Mouse (Mus musculus): Measurements from ENCODE around the gene Dgat2.

Gene Dgat2

GRCm38 (mm10) chr7:99160995-99161394, 21.5 kb downstream of the Dgat2 start:
- no peak for DNase-seq

- DNase-seq = no peak
Observed at GRCm38 (mm10) chr7:99159446-99159845, 23.1 kb downstream of the Dgat2 start.

GRCm38 (mm10) chr7:99158904-99159303, 23.6 kb downstream of the Dgat2 start:
- no peak for DNase-seq

- no peak for DNase-seq
Observed at GRCm38 (mm10) chr7:99158011-99158410, 24.5 kb downstream of the Dgat2 start.

GRCm38 (mm10) chr7:99156737-99157136, 25.8 kb downstream of the Dgat2 start:
- DNase-seq = no peak

GRCm38 (mm10) chr7:99155311-99156289, 26.9 kb downstream of the Dgat2 start:
- no peak for DNase-seq

- DNase-seq = no peak
Observed at GRCm38 (mm10) chr7:99154648-99155151, 27.8 kb downstream of the Dgat2 start.

GRCm38 (mm10) chr7:99153686-99154202, 28.8 kb downstream of the Dgat2 start:
- no peak for DNase-seq

GRCm38 (mm10) chr7:99152756-99153155, 29.8 kb downstream of the Dgat2 start:
- no peak for DNase-seq

GRCm38 (mm10) chr7:99151342-99151741, 31.2 kb downstream of the Dgat2 start:
- peak; percentile 95 for DNase-seq

GRCm38 (mm10) chr7:99149017-99149416, 33.5 kb downstream of the Dgat2 start:
- DNase-seq = no peak

- no peak for DNase-seq
Observed at GRCm38 (mm10) chr7:99147494-99147893, 35.0 kb downstream of the Dgat2 start.

GRCm38 (mm10) chr7:99146906-99147305, 35.6 kb downstream of the Dgat2 start:
- peak; percentile 44 for DNase-seq

- no peak for DNase-seq
Observed at GRCm38 (mm10) chr7:99146011-99146410, 36.5 kb downstream of the Dgat2 start.

GRCm38 (mm10) chr7:99144616-99145015, 37.9 kb downstream of the Dgat2 start:
- no peak for DNase-seq

GRCm38 (mm10) chr7:99143244-99143643, 39.3 kb downstream of the Dgat2 start:
- no peak for DNase-seq

- no peak for DNase-seq
Observed at GRCm38 (mm10) chr7:99141919-99142606, 40.5 kb downstream of the Dgat2 start.

- DNase-seq = peak; percentile 99
Observed at GRCm38 (mm10) chr7:99140984-99141918, 41.3 kb downstream of the Dgat2 start, which contains the start of gene Uvrag. Uvrag (minus strand) TSS chr7:99141141.

GRCm38 (mm10) chr7:99140511-99140910, 42.0 kb downstream of the Dgat2 start:
- DNase-seq = no peak

- DNase-seq = peak; percentile 36
Observed at GRCm38 (mm10) chr7:99139841-99140491, 42.6 kb downstream of the Dgat2 start.

GRCm38 (mm10) chr7:99137541-99137940, 45.0 kb downstream of the Dgat2 start:
- no peak for DNase-seq

- DNase-seq = no peak
Observed at GRCm38 (mm10) chr7:99136789-99137188, 45.7 kb downstream of the Dgat2 start.

All from thymus, postnatal 25 days (tissue).